Mouse (Mus musculus) frontal cortex, postnatal 10 days (tissue): ENCODE measurements at regions not wholly inside any gene's neighbourhood (a gene's known extent, or its start where the extent isn't known, plus 50 kb on each side); places are given as distances from the start of the nearest gene placed in this dataset.

Experiments
- DNase-seq, 2 experiments: peaks; one replicate each; pipeline ENCODE4 v3.0.0; 2022; ENCODE audit warnings: low spot score in 2 of 2, mixed read lengths in 1 of 2

DNA sequence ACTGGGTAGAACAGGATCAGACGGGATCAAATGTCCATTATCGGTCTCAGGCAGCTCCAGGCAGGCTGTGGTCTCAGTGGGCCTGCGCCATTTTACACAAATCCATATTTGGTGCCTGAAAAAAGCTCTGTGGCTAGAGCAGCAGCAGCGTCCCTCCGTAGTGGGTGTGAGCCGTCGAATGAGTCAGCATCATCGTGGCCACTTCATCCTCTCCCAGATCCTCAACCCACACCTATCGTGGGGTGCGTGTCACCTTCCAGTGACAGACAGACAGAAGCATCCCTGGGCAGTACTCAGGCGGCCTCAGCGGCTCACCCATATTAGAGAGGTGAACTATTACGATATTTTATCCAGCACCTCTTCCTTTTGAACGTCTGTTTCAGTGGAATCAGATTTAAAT is 233.0 kb upstream of the A430005L14Rik start:
- DNase-seq: no peak

DNA sequence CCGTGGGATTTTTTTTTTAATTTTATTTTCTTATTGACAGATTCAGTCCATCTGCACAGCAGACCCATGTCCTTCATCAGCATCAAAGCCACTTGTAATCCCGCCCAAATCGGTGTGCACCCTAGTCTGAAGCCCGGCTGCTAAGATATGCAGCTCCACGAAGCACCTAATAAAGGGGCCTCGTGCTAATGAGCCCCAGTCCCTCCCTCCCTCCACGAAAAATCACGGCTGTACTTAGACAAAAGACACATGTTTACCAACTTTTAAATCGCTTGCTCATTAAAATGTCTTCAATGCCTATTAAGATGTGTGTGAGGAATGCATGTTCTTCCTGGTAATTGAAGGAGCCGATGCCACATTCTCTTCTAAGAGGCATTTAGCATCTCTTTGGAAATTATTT is 229.8 kb upstream of the A430005L14Rik start:
- DNase-seq: no peak

DNA sequence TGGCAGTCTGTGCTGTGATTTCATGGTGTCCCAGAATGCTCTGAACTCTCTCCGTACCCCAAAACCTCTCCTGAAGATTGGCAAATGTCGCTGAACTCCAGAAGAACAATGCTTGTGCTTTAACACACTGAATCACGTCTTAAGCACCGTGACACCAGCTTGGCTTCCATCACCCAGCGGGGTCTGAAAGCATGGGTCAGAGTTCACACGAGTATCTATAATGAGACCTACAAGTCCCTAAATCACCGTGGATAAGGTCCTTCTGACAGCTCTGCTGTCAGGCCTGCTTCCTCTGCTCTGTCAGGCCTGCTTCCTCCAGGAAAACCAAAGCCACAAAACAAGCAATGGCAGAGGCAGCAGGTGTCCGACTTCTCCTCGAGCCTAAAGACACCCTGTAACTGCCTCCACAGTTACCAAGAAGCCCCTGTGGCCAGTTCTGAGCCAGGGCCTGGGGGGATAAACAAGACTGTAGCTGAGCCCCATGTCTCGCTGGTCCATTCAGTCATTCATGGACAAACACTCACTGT is 229.1 kb upstream of the A430005L14Rik start:
- no peak for DNase-seq

DNA sequence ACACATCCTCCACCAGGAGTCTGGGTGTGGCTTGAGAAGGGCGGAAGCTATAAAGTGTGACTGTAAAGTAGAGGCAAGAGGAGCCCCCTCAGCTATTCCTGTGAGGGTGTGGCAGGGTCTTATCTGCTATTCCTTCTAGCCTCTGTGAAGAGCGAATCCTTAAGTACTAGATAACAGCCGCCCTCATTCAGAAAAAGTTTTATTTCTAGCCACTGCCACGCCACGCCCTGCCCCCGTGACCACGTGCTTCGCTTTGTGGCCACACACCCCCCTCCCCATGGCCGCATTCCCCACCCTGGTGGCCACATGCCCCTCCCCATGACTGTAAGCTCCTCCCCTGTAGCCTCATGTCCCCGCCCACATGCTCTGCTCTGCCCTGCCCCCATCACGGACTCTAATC is 218.9 kb upstream of the A430005L14Rik start:
- no peak for DNase-seq

DNA sequence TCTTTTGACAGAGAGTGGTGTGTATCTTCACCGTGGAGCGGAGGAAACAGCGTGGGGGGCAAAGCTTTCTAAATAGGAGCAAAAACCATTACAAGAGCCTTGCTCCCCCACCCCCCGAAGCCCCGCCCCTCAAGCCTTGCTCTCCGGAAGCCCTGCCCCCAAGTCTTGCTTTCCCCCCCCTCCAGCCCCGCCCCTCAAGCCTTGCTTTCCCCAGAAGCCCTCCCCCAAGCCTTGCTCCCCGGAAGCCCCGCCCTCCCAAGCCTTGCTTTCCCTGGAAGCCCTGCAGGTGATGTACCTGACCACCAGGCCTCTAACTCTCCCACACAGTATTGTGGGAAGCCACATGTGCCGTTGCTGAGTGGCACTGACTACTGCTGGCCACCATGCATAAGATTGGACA is 214.8 kb upstream of the A430005L14Rik start:
- DNase-seq: no peak

DNA sequence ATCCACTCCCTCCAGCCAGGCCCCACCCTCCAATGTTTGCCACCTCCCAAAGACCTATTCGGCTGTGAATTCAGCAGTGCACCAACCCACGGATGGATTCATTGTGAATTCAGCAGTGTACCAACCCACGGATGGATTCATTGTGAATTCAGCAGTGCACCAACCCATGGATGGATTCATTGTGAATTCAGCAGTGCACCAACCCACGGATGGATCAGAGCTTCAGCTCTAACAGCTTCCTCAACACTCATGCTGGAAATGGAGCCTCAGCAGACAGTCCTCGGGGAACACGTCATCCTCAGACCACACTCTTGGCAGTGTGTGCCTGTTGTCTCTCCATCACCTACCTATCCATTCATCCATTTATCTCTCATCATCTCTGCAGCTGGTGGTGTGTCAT is 204.2 kb upstream of the A430005L14Rik start:
- DNase-seq: peak in 1 of 2 experiments; percentile 18

DNA sequence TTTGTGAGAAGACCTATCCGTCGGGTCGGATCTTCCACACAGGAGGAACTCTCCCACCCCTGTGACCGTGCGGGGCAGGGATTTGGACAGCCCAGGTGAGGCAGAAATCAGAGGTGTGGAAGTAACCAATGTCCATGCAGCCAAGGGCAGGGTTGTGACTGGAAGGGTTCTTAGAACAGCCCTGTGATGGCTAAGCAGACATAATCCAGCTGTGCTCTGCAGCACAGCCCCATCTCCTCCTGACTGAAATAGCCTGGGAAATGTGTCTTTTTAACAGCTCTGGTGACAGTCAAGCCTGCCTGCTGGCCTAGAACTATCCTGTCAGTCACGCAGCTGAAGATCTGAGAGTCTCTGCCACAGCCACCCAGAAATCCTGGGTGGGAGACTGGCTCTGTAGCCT is 198.7 kb upstream of the A430005L14Rik start:
- DNase-seq: no peak

DNA sequence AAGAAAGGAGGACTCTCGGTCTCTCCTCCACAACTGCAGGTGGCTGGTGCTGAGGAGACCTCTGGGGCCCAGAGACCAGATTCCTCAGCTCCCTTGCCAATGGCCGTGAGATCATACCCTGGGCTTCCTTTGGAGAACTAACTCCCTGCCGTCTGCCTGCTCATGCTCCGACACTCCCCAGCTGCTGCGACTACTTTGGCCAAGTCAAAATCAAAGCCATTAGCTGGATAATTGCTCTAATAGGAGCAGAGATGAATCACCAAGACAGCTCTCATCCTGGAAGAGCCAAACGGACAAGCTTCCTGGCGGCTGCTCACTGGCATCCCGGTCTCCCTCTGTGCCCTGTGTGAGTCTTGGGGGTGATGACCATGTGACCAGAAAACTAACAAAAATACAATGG is 198.3 kb upstream of the A430005L14Rik start:
- no peak for DNase-seq

DNA sequence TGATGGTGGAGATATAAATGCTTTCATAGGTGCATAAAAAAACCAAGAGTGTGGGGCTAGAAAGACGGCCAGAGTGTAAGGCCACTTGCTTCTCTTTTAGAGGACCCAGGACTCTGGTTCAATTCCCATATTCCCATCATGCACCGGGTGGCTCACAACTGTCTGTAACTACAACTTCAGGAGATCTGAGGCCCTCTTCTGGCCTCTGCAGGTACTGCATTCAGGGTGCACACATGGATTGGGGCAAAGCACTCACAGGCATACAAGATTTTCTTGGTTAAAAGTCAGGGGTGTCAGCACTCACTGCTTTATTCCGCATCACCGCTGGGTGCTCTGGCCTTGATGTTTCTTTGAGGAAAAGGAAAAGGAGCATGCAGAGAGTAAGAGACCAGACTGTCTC is 196.1 kb upstream of the A430005L14Rik start:
- DNase-seq: no peak

DNA sequence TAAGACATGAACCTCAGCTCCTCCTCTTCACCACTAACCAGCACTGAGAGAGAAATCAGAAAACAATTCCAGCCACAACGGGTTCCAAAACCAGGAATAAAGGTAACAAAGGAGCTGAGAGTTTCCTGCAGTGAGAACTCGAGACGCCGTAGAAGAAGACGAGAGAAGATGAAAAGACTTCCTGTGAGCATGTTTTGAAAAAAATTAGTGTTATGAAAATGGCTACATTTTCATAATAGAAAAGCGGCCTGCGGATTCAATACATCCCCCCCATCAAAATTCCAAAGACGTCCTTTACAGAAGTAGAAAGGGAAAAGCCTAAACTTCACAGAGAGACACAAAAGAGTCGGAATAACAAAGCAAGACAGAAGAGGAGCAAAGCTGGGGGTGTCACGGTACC is 193.6 kb upstream of the A430005L14Rik start:
- no peak for DNase-seq

DNA sequence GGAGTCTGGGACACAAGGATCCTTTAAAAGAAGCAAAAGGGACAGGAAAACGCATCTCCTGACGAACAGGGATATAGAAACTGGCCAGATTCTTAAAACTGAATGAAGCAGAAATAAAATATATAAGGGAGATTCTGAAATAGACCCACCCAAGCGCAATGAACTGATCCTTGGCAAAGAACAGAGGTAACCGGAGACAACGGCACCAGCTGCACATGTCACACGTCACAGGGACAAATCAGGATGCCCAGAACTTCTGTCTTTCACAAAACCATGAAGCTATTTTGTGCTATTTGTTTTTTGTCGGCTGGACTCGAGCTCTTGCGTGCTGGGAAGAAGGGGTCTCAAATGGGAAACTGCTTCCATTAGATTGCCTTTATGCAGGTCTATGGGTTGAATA is 189.3 kb upstream of the A430005L14Rik start:
- no peak for DNase-seq

DNA sequence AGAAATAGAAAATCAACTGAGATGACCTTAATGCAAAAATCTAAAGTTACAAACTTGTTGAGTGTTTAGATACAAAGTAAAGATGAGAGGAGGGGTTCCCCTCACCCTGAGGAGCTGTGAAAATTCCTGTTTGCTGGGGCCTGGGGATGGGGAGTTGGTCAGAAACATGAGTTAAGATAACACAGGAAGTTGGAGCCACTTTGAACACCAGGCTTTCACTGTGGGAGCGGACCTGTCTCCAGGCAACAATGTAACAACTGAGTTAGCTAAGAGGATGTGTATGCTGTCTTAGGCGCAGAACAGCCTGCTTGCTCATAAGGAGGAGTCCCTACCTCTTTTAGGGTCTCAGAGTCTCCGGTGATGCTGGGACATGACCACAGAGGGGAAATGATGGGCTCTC is 188.7 kb upstream of the A430005L14Rik start:
- no peak for DNase-seq

DNA sequence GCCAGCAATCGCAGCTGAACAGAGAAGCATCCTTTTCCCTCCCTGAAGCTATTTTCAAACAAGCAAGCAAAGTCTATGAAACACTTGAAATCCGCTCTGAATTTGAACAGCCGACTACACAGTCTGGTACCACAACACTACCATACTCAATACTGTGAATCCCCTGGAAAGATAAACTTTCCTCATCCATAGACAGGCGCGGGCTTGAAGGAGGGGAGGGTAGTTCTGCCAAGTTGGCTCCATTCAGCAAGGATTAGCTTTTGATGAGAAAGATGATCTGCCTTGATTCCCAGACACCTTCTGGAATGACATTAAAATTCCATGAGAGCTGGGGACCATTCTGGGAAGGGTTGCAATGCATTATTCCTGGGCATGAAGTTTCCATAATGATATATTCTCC is 186.4 kb upstream of the A430005L14Rik start:
- no peak for DNase-seq

DNA sequence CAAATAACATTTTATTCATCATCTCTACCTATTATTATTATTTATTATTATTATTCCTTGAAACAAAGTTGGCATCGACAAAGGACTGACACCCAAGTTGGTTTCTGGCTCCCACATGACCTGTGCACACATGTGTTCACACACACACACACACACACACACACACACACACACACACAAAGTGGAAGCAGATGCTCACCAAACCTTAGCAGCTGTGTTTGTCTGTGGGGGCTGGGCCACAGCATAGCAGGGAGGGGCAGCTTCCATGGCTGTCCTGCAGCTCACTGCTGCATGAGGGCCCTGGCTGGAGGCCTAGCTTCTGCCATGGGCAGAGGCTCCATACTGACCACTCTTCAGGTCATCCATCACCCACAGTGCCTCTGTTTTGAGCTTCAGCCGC is 176.5 kb upstream of the A430005L14Rik start:
- DNase-seq: no peak

DNA sequence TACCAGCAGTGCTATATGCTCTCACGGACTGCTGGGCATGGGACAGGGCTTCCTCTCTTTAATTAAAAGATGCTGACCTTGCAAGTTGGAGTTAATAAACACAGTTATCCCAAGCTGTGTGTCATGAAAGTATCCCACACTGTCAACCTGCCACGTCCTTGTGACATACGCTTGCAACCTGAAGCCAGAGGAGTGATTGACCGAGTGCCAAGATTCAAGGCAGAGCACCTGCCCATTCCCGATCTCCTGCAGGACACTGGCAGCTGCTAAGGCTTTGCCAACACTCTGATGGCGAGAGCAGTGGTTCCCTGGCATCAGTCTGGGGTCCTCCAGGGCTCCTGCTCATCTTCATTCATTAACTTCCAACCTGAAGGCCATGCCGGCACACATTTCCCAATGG is 175.8 kb upstream of the A430005L14Rik start:
- DNase-seq: no peak

DNA sequence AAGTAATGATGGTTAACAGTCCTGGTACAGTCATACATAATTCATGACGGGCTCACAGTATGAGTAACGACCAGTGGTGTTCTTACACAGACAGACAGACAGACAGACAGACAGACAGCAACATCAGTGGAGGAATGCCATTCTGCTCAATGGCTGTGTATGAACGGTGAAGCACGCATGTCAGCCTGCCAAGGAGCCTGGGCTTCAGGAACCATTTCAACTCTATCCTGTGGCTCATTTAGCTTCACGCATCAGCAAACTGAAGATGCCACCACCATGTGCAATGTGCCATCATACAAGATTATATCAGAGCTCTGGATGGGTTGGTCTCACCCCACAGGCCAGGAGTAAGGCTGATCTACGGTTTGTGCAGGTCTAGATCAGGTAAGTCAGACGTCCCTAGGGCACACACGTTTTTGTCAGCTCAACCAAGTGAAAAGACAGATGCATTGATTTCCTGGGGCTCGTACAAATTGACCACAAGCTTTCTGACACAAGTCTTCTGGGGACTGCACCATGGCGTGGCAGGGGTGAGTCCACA is 175.0 kb upstream of the A430005L14Rik start:
- no peak for DNase-seq

DNA sequence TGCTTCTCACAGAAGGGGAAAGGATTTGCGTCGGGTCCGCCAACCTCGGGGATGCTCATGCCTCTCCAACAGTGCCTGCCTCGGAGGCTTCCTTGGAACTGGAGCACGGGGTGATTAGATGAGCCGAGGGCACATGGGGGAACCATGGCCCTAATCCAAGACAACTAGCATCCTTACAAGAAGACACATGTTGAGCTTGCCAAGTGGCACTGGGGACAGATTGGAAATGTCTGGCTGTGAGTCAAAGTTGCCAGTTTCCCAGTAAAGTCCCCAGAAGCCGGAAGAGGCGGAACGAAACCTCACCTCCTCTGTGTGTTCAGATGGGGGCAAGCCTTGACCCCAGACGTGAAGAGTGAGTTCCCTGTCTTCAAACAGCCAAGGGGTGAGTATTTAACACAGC is 172.6 kb upstream of the A430005L14Rik start:
- no peak for DNase-seq

DNA sequence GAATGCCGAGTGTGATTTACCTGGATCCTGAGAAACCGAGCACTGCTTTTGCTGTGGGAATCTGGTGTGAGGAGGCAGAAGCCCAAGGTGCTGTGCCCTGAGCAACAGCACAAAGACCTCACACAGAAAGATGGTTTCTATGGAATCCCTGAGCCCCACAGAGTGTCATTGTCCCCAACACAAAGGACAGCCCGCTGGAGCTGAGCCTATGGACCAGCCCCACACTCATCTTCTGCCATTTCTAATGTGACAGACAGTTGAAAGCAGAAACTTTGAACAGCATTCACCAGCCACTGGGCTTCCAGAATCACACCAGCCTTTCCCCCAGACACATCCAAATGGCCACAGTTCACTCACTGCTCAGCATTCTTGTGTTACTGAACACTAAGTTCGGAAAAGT is 171.5 kb upstream of the A430005L14Rik start:
- no peak for DNase-seq

DNA sequence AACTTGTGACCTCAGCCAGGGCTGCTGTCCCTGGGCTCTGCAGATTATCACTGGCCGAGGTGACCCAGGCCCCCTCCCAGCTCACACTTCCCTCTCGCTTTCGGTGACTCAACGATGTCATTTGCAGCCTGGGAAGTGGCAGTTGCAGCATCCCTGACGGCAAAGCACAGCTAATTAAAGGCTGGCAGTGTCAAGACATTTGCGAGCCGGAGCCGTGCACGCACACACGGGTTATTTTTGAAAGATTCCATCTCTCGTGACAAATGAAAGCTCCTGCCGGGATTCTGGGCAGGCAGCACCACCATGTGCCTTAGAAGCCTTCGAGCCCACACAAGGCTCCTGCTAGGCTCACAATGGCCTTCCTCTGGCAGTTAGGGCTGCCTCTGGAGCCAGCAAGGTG is 164.7 kb upstream of the A430005L14Rik start:
- no peak for DNase-seq

DNA sequence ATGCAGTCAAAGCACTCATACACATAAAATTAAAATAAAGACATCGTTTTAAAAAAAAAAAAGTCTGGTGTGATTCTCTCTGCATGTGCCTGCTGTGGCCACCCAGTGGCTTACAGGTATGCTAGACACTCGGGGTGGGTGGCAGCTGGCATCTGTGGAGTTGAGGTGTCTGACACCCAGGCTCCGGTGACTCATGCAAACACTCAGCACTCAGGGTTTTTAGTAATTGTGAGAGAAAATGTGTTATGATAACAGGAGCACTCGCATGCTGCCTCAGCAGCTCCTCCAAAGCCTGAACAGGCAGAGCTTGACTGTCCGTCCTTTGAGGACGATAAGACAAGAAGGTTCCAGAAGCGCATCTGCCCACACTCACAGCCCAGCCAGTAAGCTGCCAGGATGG is 159.0 kb upstream of the A430005L14Rik start:
- no peak for DNase-seq

DNA sequence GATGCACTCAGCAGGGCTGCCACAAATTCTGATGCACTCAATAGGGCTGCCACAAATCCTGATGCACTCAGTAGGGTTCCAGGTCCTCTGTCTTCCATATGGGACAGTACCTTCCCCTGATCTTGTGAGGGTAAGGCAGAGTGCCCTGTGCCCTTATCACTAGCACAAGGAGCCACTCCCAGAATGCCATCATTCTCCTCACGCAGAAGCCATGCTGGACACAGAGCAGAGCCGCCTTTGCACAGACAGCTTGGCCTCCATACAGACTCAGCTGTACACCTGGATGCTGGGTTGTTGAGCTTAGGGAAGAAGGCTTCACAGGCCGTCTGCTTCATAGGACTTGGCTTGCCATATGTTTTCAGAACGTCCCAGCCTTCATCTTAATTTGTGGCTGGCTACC is 151.3 kb upstream of the A430005L14Rik start:
- DNase-seq: no peak

DNA sequence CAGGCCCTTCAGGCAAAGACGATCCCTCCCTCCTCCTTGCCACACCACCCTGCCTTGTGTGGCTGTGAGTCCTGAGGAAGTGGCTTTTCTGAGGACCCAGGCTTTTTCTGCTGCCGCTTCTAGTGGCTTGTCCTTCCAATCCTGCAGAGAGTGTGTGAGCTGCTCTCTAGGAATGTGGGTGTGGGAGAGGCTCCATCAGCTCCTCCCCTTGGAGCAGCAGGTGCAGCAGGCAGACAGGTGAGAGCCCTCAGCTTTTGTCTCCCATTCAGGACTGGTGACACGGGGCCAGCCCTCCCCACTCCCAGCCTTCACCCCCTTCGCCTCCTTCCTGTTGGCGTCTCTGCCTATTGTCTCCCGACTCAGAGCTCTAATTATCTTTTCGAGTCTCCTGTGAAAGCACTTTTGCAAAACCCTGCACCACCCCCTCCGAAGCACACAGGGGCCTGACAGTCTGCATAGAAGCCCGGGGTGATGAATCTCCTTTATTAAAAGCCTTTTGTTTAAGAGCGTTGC is 150.8 kb upstream of the A430005L14Rik start:
- peak; percentile 46 to 53 for DNase-seq

DNA sequence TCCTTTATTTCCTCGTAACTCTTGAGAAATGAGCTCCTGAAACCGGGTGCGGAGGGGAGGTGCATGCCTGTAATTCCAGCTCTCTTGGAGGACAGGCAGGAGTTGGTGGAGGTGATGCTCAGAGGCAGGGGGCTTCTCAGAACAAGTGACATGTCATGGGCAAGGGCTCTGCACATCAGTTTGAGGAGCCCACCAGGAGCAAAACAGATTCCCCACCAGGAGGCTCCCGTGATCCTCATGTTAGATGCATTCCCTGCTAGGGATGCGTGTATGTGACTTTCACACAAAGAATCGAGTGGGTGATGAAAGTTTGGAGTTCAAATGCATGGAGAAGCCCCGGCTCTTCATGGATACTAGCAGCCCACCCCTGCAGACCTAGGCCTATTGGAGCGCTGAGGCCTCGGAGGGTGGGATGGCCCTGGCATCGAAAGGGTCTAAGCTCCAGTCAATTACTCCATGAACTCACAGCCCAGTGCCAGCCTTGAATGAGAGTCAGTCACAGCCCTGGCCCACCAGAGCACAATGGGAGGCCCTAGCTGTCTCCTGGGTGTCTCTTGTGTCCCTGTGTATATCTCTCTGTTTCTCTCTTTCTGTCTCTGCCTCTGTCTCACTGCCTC is 150.1 kb upstream of the A430005L14Rik start:
- DNase-seq: peak in 1 of 2 experiments; percentile 43

DNA sequence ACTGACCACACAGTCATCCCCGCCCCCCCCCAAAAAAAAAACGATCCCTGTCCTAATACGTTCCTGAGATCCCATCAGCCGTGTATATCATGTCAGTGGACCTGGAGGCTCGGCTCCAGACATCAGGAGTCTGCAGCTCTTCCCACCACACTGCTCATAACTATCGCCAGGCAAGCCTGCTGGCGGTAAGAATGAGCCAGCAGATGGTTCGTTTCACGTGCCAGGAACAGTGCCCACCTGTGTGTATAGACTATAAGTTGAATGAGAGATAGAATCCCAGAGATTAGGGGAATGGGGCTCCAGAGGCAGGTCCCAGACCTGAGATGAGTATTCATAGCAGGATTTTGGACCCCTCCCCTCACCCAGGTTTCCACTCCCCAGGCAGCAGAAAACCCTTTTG is 144.2 kb upstream of the A430005L14Rik start:
- no peak for DNase-seq
